Mouse (Mus musculus) hindbrain, embryonic 10.5 days (tissue): ENCODE results near the gene Rpl35a. TPM values are rescaled to one million over a fixed set of nuclear protein-coding genes. Genes with fewer than 3 reads are reported as not detected.

ENCODE experiments used
- DNase-seq: peaks from one replicate; pipeline ENCODE4 v3.0.0-alpha.2; 2017; ENCODE audit warnings: low spot score
- H3K27ac ChIP-seq: fragments of 300-500 bp; sonication (generic); 2 replicates; pipeline ENCODE4 v1.5.1; 2016; ENCODE audit warnings: mild to moderate bottlenecking, moderate library complexity
- H3K27me3 ChIP-seq: fragments of 300-500 bp; sonication (generic); 2 replicates; pipeline ENCODE4 v1.6.1; 2016; ENCODE audit warnings: mild to moderate bottlenecking; ENCODE audit not compliant: poor library complexity, insufficient read depth, severe bottlenecking
- H3K36me3 ChIP-seq: fragments of 300-500 bp; sonication (generic); 2 replicates; pipeline ENCODE4 v1.6.1; 2016; ENCODE audit warnings: mild to moderate bottlenecking, moderate library complexity
- H3K4me1 ChIP-seq: fragments of 300-500 bp; sonication (generic); replicated peaks from 2 replicates; pipeline ENCODE4 v1.6.1; 2016; ENCODE audit warnings: mild to moderate bottlenecking
- H3K4me3 ChIP-seq: fragments of 300-500 bp; sonication (generic); 2 replicates; pipeline ENCODE4 v1.5.1; 2016; ENCODE audit warnings: mild to moderate bottlenecking, moderate library complexity
- H3K9me3 ChIP-seq: fragments of 300-500 bp; sonication (generic); 2 replicates; pipeline ENCODE4 v1.6.1; 2016; ENCODE audit warnings: mild to moderate bottlenecking, moderate library complexity
- WGBS: fragments of 180-500 bp; shearing (Covaris S2); methylation state at CpG from one replicate; pipeline ENCODE4 v1.1.7; 2016; 5-methylcytosine and 5-hydroxymethylcytosine counted together
- polyA plus RNA-seq: library from polyadenylated mRNA; unstranded; fragments of >200 nt; fragmentation: Nextera tagmentation; extraction: Ambion mirVana; gene quantifications from 2 replicates; pipeline ENCODE4 v1.2.1, GENCODE M21; 2016

The Rpl35a gene
- 860 and 944 TPM in 2 replicates for polyA plus RNA-seq

- Histone ChIP-seq H3K36me3 (peaks cover 35% of the 10 kb centered on the region), H3K9me3 (no peaks in the 10 kb centered on the region), H3K27me3 (no peaks in the 10 kb centered on the region), H3K4me3 (peak within 1 kb of the TSS; percentile 96), H3K27ac (peak within 1 kb of the TSS; percentile 94), H3K4me1 (peaks cover 24% of the 10 kb centered on the region)
- under 1% methylated on average over 47 of the region's 47 CpGs for WGBS
- DNase-seq, result peak; percentile 91
Measured at GRCm38 (mm10) chr16:33056095-33056785, at the start of gene Rpl35a, which contains the start of gene Iqcg. Rpl35a (plus strand) TSS chr16:33056453. Iqcg (minus strand) TSS chr16:33056218.

GRCm38 (mm10) chr16:33006888-33007287 lies 49.4 kb upstream of the Rpl35a start:
- no peak for DNase-seq
- WGBS, result 90% methylated on average over 7 of the region's 7 CpGs
- Histone ChIP-seq H3K27ac (no peak overlapping the region), H3K4me3 (no peak overlapping the region), H3K4me1 (no peaks in the 10 kb centered on the region), H3K36me3 (peaks cover 93% of the 10 kb centered on the region), H3K9me3 (no peaks in the 10 kb centered on the region), H3K27me3 (no peaks in the 10 kb centered on the region)

- DNase-seq, result no peak
- Histone ChIP-seq H3K27me3 (no peaks in the 10 kb centered on the region), H3K4me3 (no peak overlapping the region), H3K27ac (no peak overlapping the region), H3K36me3 (peaks cover 95% of the 10 kb centered on the region), H3K9me3 (no peaks in the 10 kb centered on the region), H3K4me1 (no peaks in the 10 kb centered on the region)
- WGBS, result 80% methylated on average over 7 of the region's 7 CpGs
Measured at GRCm38 (mm10) chr16:33007436-33007835, 48.8 kb upstream of the Rpl35a start.

GRCm38 (mm10) chr16:33010166-33010565 lies 46.1 kb upstream of the Rpl35a start:
- H3K4me1 ChIP-seq, result no peaks in the 10 kb centered on the region
- H3K4me3 ChIP-seq, result no peak overlapping the region
- peaks cover 96% of the 10 kb centered on the region for H3K36me3 ChIP-seq
- no peaks in the 10 kb centered on the region for H3K27me3 ChIP-seq
- no peak for DNase-seq
- 90% methylated on average over 6 of the region's 6 CpGs for WGBS
- H3K27ac ChIP-seq, result no peak overlapping the region; the same call in 1 of the 2 replicates
- H3K9me3 ChIP-seq, result no peaks in the 10 kb centered on the region

- no peak overlapping the region for H3K4me3 ChIP-seq
- H3K9me3 ChIP-seq, result no peaks in the 10 kb centered on the region
- no peak overlapping the region for H3K27ac ChIP-seq
- H3K4me1 ChIP-seq, result no peaks in the 10 kb centered on the region
- no peak for DNase-seq
- peaks cover 77% of the 10 kb centered on the region for H3K36me3 ChIP-seq
- no peaks in the 10 kb centered on the region for H3K27me3 ChIP-seq
- 93% methylated on average over 5 of the region's 5 CpGs for WGBS
Measured at GRCm38 (mm10) chr16:33013801-33014200, 42.5 kb upstream of the Rpl35a start.

GRCm38 (mm10) chr16:33014921-33015320 lies 41.3 kb upstream of the Rpl35a start:
- Histone ChIP-seq H3K4me3 (no peak overlapping the region), H3K27me3 (no peaks in the 10 kb centered on the region), H3K36me3 (peaks cover 65% of the 10 kb centered on the region), H3K4me1 (no peaks in the 10 kb centered on the region), H3K9me3 (no peaks in the 10 kb centered on the region), H3K27ac (no peak overlapping the region)
- 96% methylated on average over 1 of the region's 1 CpGs for WGBS
- no peak for DNase-seq

- Histone ChIP-seq H3K36me3 (peaks cover 60% of the 10 kb centered on the region), H3K9me3 (no peaks in the 10 kb centered on the region), H3K4me3 (no peak overlapping the region), H3K27me3 (no peaks in the 10 kb centered on the region), H3K27ac (no peak overlapping the region), H3K4me1 (no peaks in the 10 kb centered on the region)
- no peak for DNase-seq
- WGBS, result 95% methylated on average over 3 of the region's 3 CpGs
Measured at GRCm38 (mm10) chr16:33015396-33015907, 40.8 kb upstream of the Rpl35a start.

- H3K9me3 ChIP-seq, result no peaks in the 10 kb centered on the region
- peaks cover 55% of the 10 kb centered on the region for H3K36me3 ChIP-seq
- no peak for DNase-seq
- WGBS, result 94% methylated on average over 2 of the region's 2 CpGs
- H3K4me3 ChIP-seq, result no peak overlapping the region
- H3K4me1 ChIP-seq, result no peaks in the 10 kb centered on the region
- H3K27me3 ChIP-seq, result no peaks in the 10 kb centered on the region
- no peak overlapping the region for H3K27ac ChIP-seq
Measured at GRCm38 (mm10) chr16:33015986-33016385, 40.3 kb upstream of the Rpl35a start.

GRCm38 (mm10) chr16:33017677-33018349 lies 38.4 kb upstream of the Rpl35a start:
- Histone ChIP-seq H3K27ac (no peak overlapping the region), H3K36me3 (peaks cover 38% of the 10 kb centered on the region), H3K4me3 (no peak overlapping the region), H3K9me3 (no peaks in the 10 kb centered on the region), H3K27me3 (no peaks in the 10 kb centered on the region), H3K4me1 (no peaks in the 10 kb centered on the region)
- no peak for DNase-seq
- 92% methylated on average over 5 of the region's 5 CpGs for WGBS

- 80% methylated on average over 21 of the region's 21 CpGs for WGBS
- peaks cover 24% of the 10 kb centered on the region for H3K36me3 ChIP-seq
- H3K27ac ChIP-seq, result 0 out of 2 replicates have a peak overlapping the region, but pooled peaks have one; percentile 16
- no peak overlapping the region for H3K4me3 ChIP-seq
- H3K4me1 ChIP-seq, result no peaks in the 10 kb centered on the region
- H3K27me3 ChIP-seq, result no peaks in the 10 kb centered on the region
- no peaks in the 10 kb centered on the region for H3K9me3 ChIP-seq
- no peak for DNase-seq
Measured at GRCm38 (mm10) chr16:33019117-33019770, 37.0 kb upstream of the Rpl35a start.

- Histone ChIP-seq H3K9me3 (no peaks in the 10 kb centered on the region), H3K4me1 (no peaks in the 10 kb centered on the region), H3K4me3 (no peak overlapping the region), H3K27me3 (no peaks in the 10 kb centered on the region), H3K36me3 (peaks cover 8% of the 10 kb centered on the region), H3K27ac (no peak overlapping the region)
- WGBS, result 84% methylated on average over 3 of the region's 3 CpGs
- no peak for DNase-seq
Measured at GRCm38 (mm10) chr16:33021381-33021780, 34.9 kb upstream of the Rpl35a start.

GRCm38 (mm10) chr16:33023750-33024149 lies 32.5 kb upstream of the Rpl35a start:
- H3K27me3 ChIP-seq, result no peaks in the 10 kb centered on the region
- peak; percentile 81 for DNase-seq
- H3K36me3 ChIP-seq, result no peaks in the 10 kb centered on the region
- no peaks in the 10 kb centered on the region for H3K9me3 ChIP-seq
- no peaks in the 10 kb centered on the region for H3K4me1 ChIP-seq
- no peak overlapping the region for H3K4me3 ChIP-seq
- 5% methylated on average over 4 of the region's 4 CpGs for WGBS
- no peak overlapping the region for H3K27ac ChIP-seq
